Mouse (Mus musculus) testis, adult 2 months (tissue): Measurements from ENCODE around the gene Wdr1. TPM values are rescaled to one million over a fixed set of nuclear protein-coding genes. Genes with fewer than 3 reads are reported as not detected.

ENCODE experiments used
- H3K27ac ChIP-seq: fragments of 200-500 bp; 2 replicates; pipeline ENCODE4 v1.5.1; 2012; ENCODE audit warnings: low read depth, low read length; ENCODE audit not compliant: control insufficient read depth, insufficient read depth
- H3K27me3 ChIP-seq: fragments of 200-500 bp; 2 replicates; pipeline ENCODE4 v1.6.1; 2012; ENCODE audit warnings: mild to moderate bottlenecking, low read length, moderate library complexity; ENCODE audit not compliant: control insufficient read depth, insufficient read depth
- H3K36me3 ChIP-seq: fragments of 200-500 bp; 2 replicates; pipeline ENCODE4 v1.6.1; 2012; ENCODE audit warnings: mild to moderate bottlenecking, low read length; ENCODE audit not compliant: control insufficient read depth, insufficient read depth
- H3K4me1 ChIP-seq: fragments of 200-500 bp; 2 replicates; pipeline ENCODE4 v1.6.1; 2012; ENCODE audit warnings: low read length; ENCODE audit not compliant: control insufficient read depth, insufficient read depth
- H3K4me3 ChIP-seq: fragments of 200-500 bp; 2 replicates; pipeline ENCODE4 v1.5.1; 2012; ENCODE audit warnings: low read depth, mild to moderate bottlenecking, low read length, moderate library complexity, mixed read lengths; ENCODE audit not compliant: control insufficient read depth
- CTCF ChIP-seq: fragments of 200-500 bp; IDR thresholded peaks from 2 replicates; pipeline ENCODE4 v1.5.1; 2012; ENCODE audit warnings: low read depth, mild to moderate bottlenecking, inconsistent platforms, low read length, moderate library complexity; ENCODE audit not compliant: control insufficient read depth, insufficient read depth, insufficient replicate concordance
- POLR2A ChIP-seq: fragments of 200-500 bp; IDR thresholded peaks from 2 replicates; pipeline ENCODE4 v1.6.1; 2012; ENCODE audit warnings: low read depth, mild to moderate bottlenecking, inconsistent platforms, low read length, moderate library complexity; ENCODE audit not compliant: control insufficient read depth
- polyA plus RNA-seq: library from polyadenylated mRNA; depleted of rRNA; stranded (reverse); fragments of >200 nt; gene quantifications from 2 replicates; pipeline ENCODE4 v1.2.3, GENCODE M21; 2012

Wdr1 gene
- polyA plus RNA-seq, 1 experiment, result 113 TPM

GRCm38 (mm10) chr5:38556406-38556805 lies 6.6 kb downstream of the Wdr1 start:
- TF ChIP-seq CTCF, result no peak
- Histone ChIP-seq H3K4me1 (peaks cover 4% of the 10 kb centered on the region), H3K27me3 (no peaks in the 10 kb centered on the region), H3K36me3 (no peaks in the 10 kb centered on the region), H3K27ac (no peak overlapping the region), H3K4me3 (no peak overlapping the region)

GRCm38 (mm10) chr5:38553953-38554352 lies 9.1 kb downstream of the Wdr1 start:
- no peaks in the 10 kb centered on the region for H3K4me1 ChIP-seq
- TF ChIP-seq CTCF (no peak), POLR2A (no peak)
- no peak overlapping the region for H3K27ac ChIP-seq
- H3K27me3 ChIP-seq, result no peaks in the 10 kb centered on the region
- H3K36me3 ChIP-seq, result no peaks in the 10 kb centered on the region
- H3K4me3 ChIP-seq, result no peak overlapping the region

- Histone ChIP-seq H3K27ac (no peak overlapping the region), H3K36me3 (no peaks in the 10 kb centered on the region), H3K27me3 (no peaks in the 10 kb centered on the region), H3K4me3 (no peak overlapping the region), H3K4me1 (no peaks in the 10 kb centered on the region)
- no peak for TF ChIP-seq POLR2A
- no peak for TF ChIP-seq CTCF
Observed at GRCm38 (mm10) chr5:38553491-38553890, 9.5 kb downstream of the Wdr1 start.

GRCm38 (mm10) chr5:38552615-38553014 lies 10.4 kb downstream of the Wdr1 start:
- H3K4me1 ChIP-seq, result no peaks in the 10 kb centered on the region
- TF ChIP-seq CTCF (no peak), POLR2A (no peak)
- peaks cover 2% of the 10 kb centered on the region; the same call in 1 of the 2 replicates for H3K36me3 ChIP-seq
- H3K27me3 ChIP-seq, result no peaks in the 10 kb centered on the region
- no peak overlapping the region for H3K27ac ChIP-seq
- no peak overlapping the region for H3K4me3 ChIP-seq

DNA sequence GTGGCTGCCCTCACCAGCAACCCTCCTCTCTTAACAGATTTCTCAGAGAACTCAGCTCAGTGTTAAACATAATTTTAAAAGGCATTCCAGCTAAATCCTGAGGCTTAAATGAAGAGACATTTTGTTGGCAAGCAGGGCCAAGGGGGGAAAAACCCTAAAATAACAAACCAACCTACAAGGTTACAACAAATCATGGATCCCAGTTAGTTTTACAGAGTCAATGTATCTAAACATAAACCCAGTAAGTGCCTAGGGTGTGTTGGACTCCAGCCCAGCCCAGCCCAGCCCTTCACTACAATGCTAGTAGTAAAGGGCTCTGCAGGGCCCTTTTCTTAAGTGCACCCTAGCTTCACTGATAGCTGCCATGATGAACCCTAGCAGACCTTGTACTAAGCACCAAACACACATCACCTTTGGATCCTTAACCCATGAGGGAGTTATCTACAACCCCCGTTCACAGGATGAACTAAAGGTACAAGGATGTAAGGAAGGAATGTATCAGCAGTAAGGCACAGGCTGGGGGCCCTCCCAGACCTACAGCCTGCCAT lies 12.7 kb downstream of the Wdr1 start:
- H3K4me1 ChIP-seq, result no peaks in the 10 kb centered on the region
- no peak for TF ChIP-seq POLR2A
- no peak for TF ChIP-seq CTCF
- no peaks in the 10 kb centered on the region for H3K27me3 ChIP-seq
- peaks cover 2% of the 10 kb centered on the region; the same call in 1 of the 2 replicates for H3K36me3 ChIP-seq
- H3K27ac ChIP-seq, result no peak overlapping the region
- H3K4me3 ChIP-seq, result no peak overlapping the region

DNA sequence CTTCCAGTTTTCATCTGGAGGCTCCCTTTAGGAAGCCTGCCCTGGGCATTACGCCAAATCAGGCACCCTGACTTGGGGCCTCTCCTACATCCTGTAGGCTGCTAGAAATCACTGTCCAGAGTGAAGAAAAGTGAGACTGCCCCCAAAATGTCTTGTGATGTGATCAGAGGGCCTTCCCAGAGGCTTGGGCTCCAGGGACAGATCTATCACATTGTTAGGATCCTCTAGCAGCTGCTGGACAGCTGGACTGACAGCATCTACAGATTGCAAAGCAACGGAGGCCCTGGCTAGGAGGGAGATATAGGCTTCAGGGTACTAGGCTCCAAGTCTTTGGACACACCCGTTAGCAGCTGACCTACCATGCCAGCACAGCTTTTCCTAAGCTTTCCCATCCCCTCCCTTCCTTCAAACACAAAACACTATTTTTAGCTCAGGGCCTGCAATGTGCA lies 13.5 kb downstream of the Wdr1 start:
- TF ChIP-seq CTCF (no peak), POLR2A (no peak)
- H3K4me1 ChIP-seq, result no peaks in the 10 kb centered on the region
- H3K27me3 ChIP-seq, result no peaks in the 10 kb centered on the region
- H3K4me3 ChIP-seq, result no peak overlapping the region
- H3K36me3 ChIP-seq, result peaks cover 2% of the 10 kb centered on the region; the same call in 1 of the 2 replicates
- no peak overlapping the region for H3K27ac ChIP-seq

GRCm38 (mm10) chr5:38547375-38547774 lies 15.6 kb downstream of the Wdr1 start:
- no peak for TF ChIP-seq POLR2A
- no peak for TF ChIP-seq CTCF
- peaks cover 2% of the 10 kb centered on the region; the same call in 1 of the 2 replicates for H3K36me3 ChIP-seq
- no peaks in the 10 kb centered on the region for H3K27me3 ChIP-seq
- no peaks in the 10 kb centered on the region for H3K4me1 ChIP-seq
- no peak overlapping the region for H3K4me3 ChIP-seq
- no peak overlapping the region for H3K27ac ChIP-seq
